Mouse (Mus musculus): ENCODE results near the gene Rac2.

DNA sequence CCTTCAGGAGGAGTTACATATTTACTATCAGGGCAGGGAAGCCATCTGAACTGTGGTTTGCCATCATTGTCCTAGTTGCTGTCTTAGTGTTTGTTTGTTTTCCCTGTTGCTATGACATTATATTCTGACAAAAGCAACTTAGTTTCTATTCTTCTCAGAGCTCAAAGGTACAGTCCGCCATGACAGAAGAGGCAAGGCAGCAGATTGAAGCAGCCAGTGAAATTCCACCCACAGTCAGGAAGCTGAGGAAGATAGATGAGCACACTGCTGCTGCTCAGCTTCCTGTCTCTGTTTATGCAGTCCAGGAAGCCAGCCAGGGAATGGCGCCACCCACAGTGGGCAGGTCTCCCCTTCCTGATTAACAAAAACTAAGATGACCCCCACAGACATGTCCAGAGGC, 22.2 kb upstream of the Rac2 start:
- TF ChIP-seq CTCF (conservative IDR thresholded peaks at IDR 0.05; ENCODE audit: low read length), result no peak
- no peak for TF ChIP-seq POU5F1 (IDR thresholded peaks at IDR 0.05; ENCODE audit: borderline replicate concordance, low read length)
- TF ChIP-seq NANOG (IDR thresholded peaks at IDR 0.05; ENCODE audit: borderline replicate concordance, low read length), result no peak
